Comparison of ENCODE assay signal across 13 mouse cellular contexts in the genomic region with DNA sequence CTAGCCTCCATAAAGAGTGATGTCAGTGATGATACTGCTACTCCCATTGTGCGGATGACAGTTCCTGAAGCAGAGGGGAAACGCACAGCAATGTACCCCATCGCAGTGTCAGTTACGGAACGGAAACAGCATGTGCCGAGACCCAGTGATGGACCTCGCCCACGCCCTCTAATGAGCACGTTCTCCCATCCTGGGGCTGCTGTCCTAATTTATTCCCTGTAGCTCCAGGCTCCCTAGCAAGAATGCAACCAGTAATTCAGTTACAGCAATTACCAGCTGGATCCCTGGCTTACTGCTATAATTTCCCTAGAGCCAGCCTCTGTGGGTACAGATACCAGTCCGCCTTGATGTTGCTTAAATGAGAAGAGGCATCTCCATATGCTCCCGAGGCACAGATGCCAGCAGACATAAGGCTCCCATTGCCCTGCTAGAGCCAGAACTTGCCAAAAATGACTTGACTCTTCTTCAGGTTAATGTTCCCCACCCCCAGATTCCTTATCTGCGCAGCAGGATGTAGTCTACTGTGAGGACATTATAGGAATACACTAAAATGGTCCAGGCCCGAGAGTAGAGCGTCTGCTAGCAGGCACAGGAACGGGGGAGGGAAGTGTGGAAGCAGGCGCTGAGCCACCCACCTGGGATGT.
DNase-seq lines count a peak whose midpoint lies in the region; ATAC-seq lines count a peak whose summit lies in the region.
"Had no signal": no experiment of that assay in that cellular context is flagged by ENCODE, and none has a peak within 500 bp of the region (broad histone marks: within the 10 kb centered on the region; RNA-seq: fewer than 3 reads in every experiment).

No protein-coding gene starts in this region.

- no peaks in the 10 kb centered on the region for H3K27me3 ChIP-seq in midbrain, embryonic 11.5 days (ENCODE audit: control insufficient read depth, insufficient read depth, low read length)
- no peaks in the 10 kb centered on the region for H3K27me3 ChIP-seq in midbrain, embryonic 10.5 days (ENCODE audit: low read depth, poor library complexity, severe bottlenecking)
- H3K27me3 ChIP-seq in hindbrain, embryonic 11.5 days (ENCODE audit: control insufficient read depth, insufficient read depth, low read length): no peaks in the 10 kb centered on the region
- peaks cover 6% of the 10 kb centered on the region; the same call in 1 of the 2 replicates for H3K27me3 ChIP-seq in heart, embryonic 12.5 days (replicated peaks)
- H3K27me3 ChIP-seq: embryonic facial prominence, embryonic 13.5 days; limb, embryonic 12.5 days had no signal

- no peak overlapping the region for H3K4me3 ChIP-seq in midbrain, embryonic 11.5 days (ENCODE audit: low read depth, low read length)
- no peak overlapping the region for H3K4me3 ChIP-seq in midbrain, embryonic 10.5 days
- no peak overlapping the region for H3K4me3 ChIP-seq in hindbrain, embryonic 11.5 days (ENCODE audit: low read depth, low read length)
- no peak overlapping the region for H3K4me3 ChIP-seq in heart, embryonic 12.5 days
- H3K4me3 ChIP-seq: embryonic facial prominence, embryonic 13.5 days; limb, embryonic 12.5 days had no signal

- intact Hi-C loops in heart, postnatal 25 days (cut with DNase I): no loop called here
- intact Hi-C loops in gastrocnemius, postnatal 14 days (cut with DNase I; ENCODE audit: low total_unique reads): no loop called here

- no peaks in the 10 kb centered on the region; the same call in 1 of the 2 replicates for H3K4me1 ChIP-seq in midbrain, embryonic 11.5 days (ENCODE audit: control insufficient read depth, insufficient read depth, low read length)
- peaks cover 19% of the 10 kb centered on the region for H3K4me1 ChIP-seq in midbrain, embryonic 10.5 days
- H3K4me1 ChIP-seq in hindbrain, embryonic 11.5 days (replicated peaks; ENCODE audit: control insufficient read depth, insufficient read depth, low read length): no peaks in the 10 kb centered on the region
- no peaks in the 10 kb centered on the region for H3K4me1 ChIP-seq in heart, embryonic 12.5 days (replicated peaks)

- no peaks in the 10 kb centered on the region for H3K9me3 ChIP-seq in midbrain, embryonic 11.5 days (ENCODE audit: control insufficient read depth, low read length)
- H3K9me3 ChIP-seq in midbrain, embryonic 10.5 days (replicated peaks): no peaks in the 10 kb centered on the region
- H3K9me3 ChIP-seq in hindbrain, embryonic 11.5 days (ENCODE audit: control insufficient read depth, low read length): no peaks in the 10 kb centered on the region
- no peaks in the 10 kb centered on the region for H3K9me3 ChIP-seq in heart, embryonic 12.5 days (replicated peaks)
- H3K9me3 ChIP-seq: embryonic facial prominence, embryonic 13.5 days; limb, embryonic 12.5 days had no signal

- H3K9ac ChIP-seq in midbrain, embryonic 11.5 days (ENCODE audit: low read length): no peak overlapping the region
- H3K9ac ChIP-seq in hindbrain, embryonic 11.5 days (ENCODE audit: low read depth, low read length): no peak overlapping the region
- no peak overlapping the region for H3K9ac ChIP-seq in heart, embryonic 12.5 days
- H3K9ac ChIP-seq: embryonic facial prominence, embryonic 13.5 days; limb, embryonic 12.5 days had no signal

- peak; percentile 64 for DNase-seq in midbrain, embryonic 11.5 days (ENCODE audit: low spot score, missing footprints)
- DNase-seq in midbrain, embryonic 10.5 days (ENCODE audit: low spot score): no peak
- DNase-seq in hindbrain, embryonic 11.5 days (ENCODE audit: low spot score): no peak
- peak; percentile 61 to 74 for DNase-seq in left cerebral cortex, adult 18-20 months (ENCODE audit: low spot score in 2 of 2)
- DNase-seq in right cerebral cortex, postnatal 10 days (ENCODE audit: low spot score in 2 of 2): peak; percentile 59 to 89
- DNase-seq in heart, postnatal 25 days (ENCODE audit: low spot score): no peak
- no peak for DNase-seq in gastrocnemius, postnatal 14 days
- DNase-seq: kidney, adult 11 months; thymus, adult 18-20 months had no signal

- no peak overlapping the region for H3K27ac ChIP-seq in midbrain, embryonic 11.5 days (ENCODE audit: low read depth, low read length)
- H3K27ac ChIP-seq in midbrain, embryonic 10.5 days (replicated peaks): no peak overlapping the region
- no peak overlapping the region for H3K27ac ChIP-seq in hindbrain, embryonic 11.5 days (ENCODE audit: low read depth, low read length)
- H3K27ac ChIP-seq in heart, embryonic 12.5 days (ENCODE audit: poor library complexity, severe bottlenecking): no peak overlapping the region
- H3K27ac ChIP-seq: embryonic facial prominence, embryonic 13.5 days; limb, embryonic 12.5 days had no signal

- no peaks in the 10 kb centered on the region for H3K36me3 ChIP-seq in midbrain, embryonic 11.5 days (ENCODE audit: control insufficient read depth, insufficient read depth, low read length)
- H3K36me3 ChIP-seq in midbrain, embryonic 10.5 days: no peaks in the 10 kb centered on the region
- no peaks in the 10 kb centered on the region for H3K36me3 ChIP-seq in hindbrain, embryonic 11.5 days (ENCODE audit: control insufficient read depth, insufficient read depth, low read length)
- no peaks in the 10 kb centered on the region for H3K36me3 ChIP-seq in heart, embryonic 12.5 days
- H3K36me3 ChIP-seq: embryonic facial prominence, embryonic 13.5 days; limb, embryonic 12.5 days had no signal

- WGBS in midbrain, embryonic 11.5 days: 89% methylated on average over 16 of the region's 16 CpGs
- WGBS in midbrain, embryonic 10.5 days: 88% methylated on average over 16 of the region's 16 CpGs
- whole genome bisulfite sequencing in hindbrain, embryonic 11.5 days: 81% methylated on average over 16 of the region's 16 CpGs
- WGBS in heart, embryonic 12.5 days: 82% methylated on average over 16 of the region's 16 CpGs

- H3K4me2 ChIP-seq in midbrain, embryonic 11.5 days: no peak overlapping the region
- H3K4me2 ChIP-seq in hindbrain, embryonic 11.5 days (replicated peaks; ENCODE audit: low read depth, low read length): no peak overlapping the region
- H3K4me2 ChIP-seq in heart, embryonic 12.5 days: no peak overlapping the region
- H3K4me2 ChIP-seq: embryonic facial prominence, embryonic 13.5 days; limb, embryonic 12.5 days had no signal

- no peak for ATAC-seq in midbrain, embryonic 11.5 days (ENCODE audit: low FRiP score)
- peak; percentile 51; the same call in 1 of the 2 replicates for ATAC-seq in hindbrain, embryonic 11.5 days (ENCODE audit: low FRiP score)
- ATAC-seq in heart, embryonic 12.5 days (ENCODE audit: insufficient number of reproducible peaks, low FRiP score): no peak
- ATAC-seq: lung, postnatal 0 days had no signal

Comparison
In these comparisons a context has a peak if more than half of its experiments do, and no peak if none do; other contexts are left out.
1. DNase-seq: peak in midbrain, embryonic 11.5 days (single experiment), left cerebral cortex, adult 18-20 months (2 of 2) and right cerebral cortex, postnatal 10 days (2 of 2); none in midbrain, embryonic 10.5 days (single experiment), hindbrain, embryonic 11.5 days (single experiment), heart, postnatal 25 days (single experiment) and gastrocnemius, postnatal 14 days (single experiment).